Mouse (Mus musculus): ENCODE results near the gene P2ry2. TPM values are rescaled to one million over a fixed set of nuclear protein-coding genes. Genes with fewer than 3 reads are reported as not detected.

The P2ry2 gene
- 1 to 10 TPM in 1 of 2 experiments, under 1 TPM in 1; 0.62 to 1.3 TPM for total RNA-seq (2021)
- long read RNA-seq, partial matches to known transcripts = 0 of 2 reads
- long read RNA-seq, other reads (novel, unspliced or antisense) = 1 of 2 reads

- DNase-seq (ENCODE audit: low spot score in 2 of 2) = no peak
Measured at GRCm38 (mm10) chr7:101012541-101012940, at the start of gene P2ry2. P2ry2 (minus strand) TSS chr7:101012866.

GRCm38 (mm10) chr7:101062246-101062645 lies 49.6 kb upstream of the P2ry2 start:
- DNase-seq (ENCODE audit: low spot score in 2 of 2) = peak; percentile 31 to 49

DNA sequence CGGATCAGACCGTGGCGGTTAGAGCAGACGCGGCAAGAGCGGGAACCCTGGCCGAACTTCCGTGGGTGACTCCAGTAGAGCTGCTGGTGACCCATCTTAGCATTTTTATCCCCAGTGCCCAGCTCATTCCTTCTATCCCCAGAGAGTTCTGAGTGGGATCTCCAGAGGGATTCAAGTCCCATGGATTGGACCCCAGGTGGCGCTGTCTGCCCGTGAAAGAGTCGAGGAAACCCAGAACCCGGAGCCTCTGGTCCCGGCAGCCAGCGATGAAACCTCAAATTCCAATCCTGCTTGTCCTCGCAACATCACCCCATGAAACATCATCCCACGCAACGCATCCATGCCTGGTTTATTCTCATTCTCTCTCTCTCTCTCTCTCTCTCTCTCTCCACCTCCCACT lies 48.7 kb upstream of the P2ry2 start:
- peak; percentile 76 to 92 for DNase-seq (ENCODE audit: low spot score in 2 of 2)

- DNase-seq (ENCODE audit: low spot score in 2 of 2) = no peak
Measured at GRCm38 (mm10) chr7:101060476-101060875, 47.8 kb upstream of the P2ry2 start.

- no peak for DNase-seq (ENCODE audit: low spot score in 2 of 2)
Measured at GRCm38 (mm10) chr7:101059188-101059587, 46.5 kb upstream of the P2ry2 start.

- DNase-seq (ENCODE audit: low spot score in 2 of 2) = no peak
Measured at GRCm38 (mm10) chr7:101057309-101057708, 44.6 kb upstream of the P2ry2 start.

GRCm38 (mm10) chr7:101053136-101053535 lies 40.5 kb upstream of the P2ry2 start:
- DNase-seq (ENCODE audit: low spot score in 2 of 2) = no peak

DNA sequence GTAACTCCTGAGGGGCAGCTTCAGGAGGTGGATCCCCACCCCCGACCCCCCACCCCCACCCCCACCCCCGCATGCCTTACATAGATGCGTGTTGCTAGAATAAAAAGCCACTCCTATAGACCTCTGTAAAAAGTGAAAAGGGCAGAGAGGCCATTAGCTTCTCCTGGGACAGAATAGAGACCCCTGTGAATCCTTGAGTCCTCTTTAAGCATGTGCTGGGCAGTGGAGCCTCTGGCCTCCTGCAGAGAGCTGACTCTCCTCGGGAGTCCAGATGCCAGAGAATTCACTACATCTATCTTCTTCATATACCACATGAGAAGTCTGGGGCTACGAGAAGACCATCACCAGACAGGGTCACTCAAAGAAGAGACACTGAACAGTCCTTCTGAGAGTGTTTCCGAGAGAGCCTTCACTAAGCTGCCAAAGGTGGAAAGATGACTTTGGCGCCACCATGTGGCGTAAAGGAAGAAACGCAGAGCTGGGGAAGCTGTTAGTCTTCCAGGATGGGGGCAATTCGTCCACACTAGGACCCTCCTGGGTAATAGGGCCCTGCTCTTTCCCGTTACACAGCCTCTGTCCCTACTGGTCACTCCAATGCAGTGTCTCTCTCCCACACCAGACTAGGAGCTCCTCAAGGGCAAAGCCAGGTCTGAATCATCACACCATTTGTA lies 39.0 kb upstream of the P2ry2 start:
- peak; percentile 22 to 68 for DNase-seq (ENCODE audit: low spot score in 2 of 2)

DNA sequence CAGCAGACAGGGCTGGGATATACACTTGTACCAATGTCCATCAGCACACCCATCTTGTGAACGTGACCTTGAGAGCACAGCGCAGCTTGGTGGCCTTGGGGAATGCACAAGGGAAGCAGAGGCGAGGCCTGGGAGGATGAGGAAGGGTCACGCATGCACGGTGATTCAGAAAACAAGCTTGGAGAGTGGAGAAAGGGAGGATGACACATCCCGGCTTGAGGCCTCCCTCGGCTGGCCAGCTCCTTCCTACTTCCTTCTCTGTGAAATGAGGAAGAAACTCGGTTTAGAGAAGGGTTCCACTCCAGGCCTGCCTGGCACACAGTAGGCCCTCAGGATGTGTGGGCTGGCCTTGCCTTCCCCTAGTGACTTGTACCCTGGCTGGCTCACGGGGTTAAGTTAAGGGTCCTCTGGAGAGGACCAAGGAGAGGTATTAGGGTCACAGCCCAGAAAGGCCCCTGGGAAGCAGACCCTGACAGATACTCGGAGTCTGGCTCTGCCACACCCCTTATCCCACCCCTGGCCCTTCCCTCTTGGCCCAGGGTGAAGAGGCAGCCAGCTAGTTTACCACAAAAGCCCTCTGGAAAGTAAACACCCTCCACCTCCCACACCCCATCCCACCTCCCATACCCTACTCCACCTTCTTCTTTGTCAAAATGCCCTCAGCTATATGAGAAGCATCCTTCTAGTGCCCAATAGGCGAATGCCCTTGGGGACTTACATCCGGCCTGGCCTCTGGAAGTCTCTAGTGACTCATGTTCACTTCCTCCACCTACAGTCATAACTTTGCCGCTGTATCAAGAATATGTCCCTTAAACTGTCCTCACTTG lies 38.3 kb upstream of the P2ry2 start:
- no peak for DNase-seq (ENCODE audit: low spot score in 2 of 2)

DNA sequence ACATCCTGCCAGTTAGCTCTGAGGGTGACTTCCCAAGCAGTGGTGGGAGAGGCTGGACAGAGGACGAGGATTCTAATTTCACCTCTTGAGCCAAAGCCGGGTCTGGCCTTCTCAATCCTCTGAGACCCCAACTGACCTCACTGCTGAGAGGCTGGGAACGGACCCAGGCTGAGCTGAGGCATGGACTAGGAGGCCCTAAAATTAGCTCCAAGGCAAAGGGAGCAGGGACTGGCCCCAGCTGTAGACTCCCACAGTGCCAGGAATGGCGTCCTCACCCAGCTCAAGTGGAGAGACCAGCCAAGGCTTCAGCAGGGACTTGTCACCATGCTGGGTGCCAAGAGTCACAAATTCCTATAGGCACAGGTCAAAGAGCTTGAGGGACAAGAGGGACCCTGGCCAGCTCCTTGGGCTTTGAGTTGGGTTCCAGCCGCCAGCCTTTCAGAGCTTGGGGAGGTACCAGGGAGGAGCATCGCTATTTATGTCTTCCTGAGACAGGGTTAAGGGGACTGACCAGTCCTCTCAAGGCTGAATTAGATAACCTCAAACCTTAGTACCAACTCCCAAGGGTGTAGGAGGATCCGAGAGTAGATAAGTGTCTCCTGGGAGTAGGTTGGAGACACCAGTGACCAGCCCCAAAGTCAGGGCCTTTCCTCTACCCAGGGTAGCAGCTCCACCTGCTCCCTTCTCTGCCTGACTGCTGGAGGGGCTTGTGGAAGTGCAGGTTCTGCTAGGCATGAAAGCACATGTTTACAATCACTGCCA lies 36.8 kb upstream of the P2ry2 start:
- DNase-seq (ENCODE audit: low spot score in 2 of 2) = no peak

- DNase-seq (ENCODE audit: low spot score in 2 of 2) = no peak
Measured at GRCm38 (mm10) chr7:101048247-101048646, 35.6 kb upstream of the P2ry2 start.

- no peak for DNase-seq (ENCODE audit: low spot score in 2 of 2)
Measured at GRCm38 (mm10) chr7:101043846-101044541, 31.3 kb upstream of the P2ry2 start.

GRCm38 (mm10) chr7:101041977-101042749 lies 29.5 kb upstream of the P2ry2 start:
- DNase-seq (ENCODE audit: low spot score in 2 of 2) = no peak

GRCm38 (mm10) chr7:101041544-101041943 lies 28.9 kb upstream of the P2ry2 start:
- DNase-seq (ENCODE audit: low spot score in 2 of 2) = no peak

DNA sequence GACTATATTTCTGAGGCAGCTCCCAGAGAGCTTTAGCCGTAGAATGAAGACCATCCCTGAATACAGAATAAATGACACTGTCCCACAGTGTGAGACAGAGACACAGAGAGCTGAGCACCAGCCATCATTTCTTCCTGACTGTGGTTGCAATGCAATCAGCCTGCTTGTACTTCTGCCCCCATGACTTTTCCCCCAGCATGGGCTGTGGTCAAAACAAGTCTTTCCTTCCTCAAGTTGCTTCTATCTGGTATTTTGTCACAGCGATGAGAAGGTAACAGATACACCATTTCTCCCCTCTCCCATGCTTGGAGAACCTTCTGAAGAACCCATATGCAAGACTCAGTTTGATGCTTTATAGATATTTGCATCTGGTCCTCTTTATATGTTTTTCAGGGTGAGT lies 20.7 kb upstream of the P2ry2 start:
- DNase-seq (ENCODE audit: low spot score in 2 of 2) = no peak

DNA sequence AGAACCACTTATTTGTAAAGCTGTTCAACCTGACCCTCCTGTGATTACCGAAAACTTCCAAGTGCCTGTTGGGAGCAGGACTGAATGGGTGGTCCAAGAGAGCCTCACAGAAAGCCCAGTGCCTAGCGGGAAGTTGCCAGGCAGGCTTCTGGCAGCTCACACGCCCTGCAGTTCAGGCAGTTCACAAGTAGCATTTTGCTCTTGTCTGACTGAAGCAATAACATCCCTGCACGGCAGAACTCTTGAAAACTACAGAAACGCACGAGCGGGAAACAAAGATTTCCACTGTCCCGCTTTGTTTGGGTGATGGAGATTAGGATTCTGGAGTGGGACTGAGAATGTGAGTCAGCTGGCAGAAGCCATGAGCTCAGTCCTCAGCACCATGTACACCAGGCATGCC lies 18.6 kb upstream of the P2ry2 start:
- DNase-seq (ENCODE audit: low spot score in 2 of 2) = no peak

GRCm38 (mm10) chr7:101030756-101031155 lies 18.1 kb upstream of the P2ry2 start:
- DNase-seq (ENCODE audit: low spot score in 2 of 2) = no peak

- no peak for DNase-seq (ENCODE audit: low spot score in 2 of 2)
Measured at GRCm38 (mm10) chr7:101029446-101029845, 16.8 kb upstream of the P2ry2 start.

- DNase-seq (ENCODE audit: low spot score in 2 of 2) = no peak
Measured at GRCm38 (mm10) chr7:101028991-101029390, 16.3 kb upstream of the P2ry2 start.

GRCm38 (mm10) chr7:101028444-101028757 lies 15.7 kb upstream of the P2ry2 start:
- no peak for DNase-seq (ENCODE audit: low spot score in 2 of 2)

Measured in layer of hippocampus, adult 18-20 months (tissue).